Mouse (Mus musculus) mammary gland, adult 2 months (tissue): ENCODE data around the gene Pip5k1c. TPM values are rescaled to one million over a fixed set of nuclear protein-coding genes. Genes with fewer than 3 reads are reported as not detected.

Source experiments
- polyA plus RNA-seq: library from polyadenylated mRNA; depleted of rRNA; stranded (reverse); fragments of >200 nt; gene quantifications from 2 replicates; pipeline ENCODE4 v1.2.3, GENCODE M21; 2012; ENCODE audit warnings: low replicate concordance; rRNA removed

The Pip5k1c gene
- 84.9 and 118 TPM in 2 replicates for polyA plus RNA-seq

GRCm38 (mm10) chr10:81292554-81293333 lies at the start of gene Pip5k1c:
TSS of gene Pip5k1c (plus strand) at chr10:81292963.

DNA sequence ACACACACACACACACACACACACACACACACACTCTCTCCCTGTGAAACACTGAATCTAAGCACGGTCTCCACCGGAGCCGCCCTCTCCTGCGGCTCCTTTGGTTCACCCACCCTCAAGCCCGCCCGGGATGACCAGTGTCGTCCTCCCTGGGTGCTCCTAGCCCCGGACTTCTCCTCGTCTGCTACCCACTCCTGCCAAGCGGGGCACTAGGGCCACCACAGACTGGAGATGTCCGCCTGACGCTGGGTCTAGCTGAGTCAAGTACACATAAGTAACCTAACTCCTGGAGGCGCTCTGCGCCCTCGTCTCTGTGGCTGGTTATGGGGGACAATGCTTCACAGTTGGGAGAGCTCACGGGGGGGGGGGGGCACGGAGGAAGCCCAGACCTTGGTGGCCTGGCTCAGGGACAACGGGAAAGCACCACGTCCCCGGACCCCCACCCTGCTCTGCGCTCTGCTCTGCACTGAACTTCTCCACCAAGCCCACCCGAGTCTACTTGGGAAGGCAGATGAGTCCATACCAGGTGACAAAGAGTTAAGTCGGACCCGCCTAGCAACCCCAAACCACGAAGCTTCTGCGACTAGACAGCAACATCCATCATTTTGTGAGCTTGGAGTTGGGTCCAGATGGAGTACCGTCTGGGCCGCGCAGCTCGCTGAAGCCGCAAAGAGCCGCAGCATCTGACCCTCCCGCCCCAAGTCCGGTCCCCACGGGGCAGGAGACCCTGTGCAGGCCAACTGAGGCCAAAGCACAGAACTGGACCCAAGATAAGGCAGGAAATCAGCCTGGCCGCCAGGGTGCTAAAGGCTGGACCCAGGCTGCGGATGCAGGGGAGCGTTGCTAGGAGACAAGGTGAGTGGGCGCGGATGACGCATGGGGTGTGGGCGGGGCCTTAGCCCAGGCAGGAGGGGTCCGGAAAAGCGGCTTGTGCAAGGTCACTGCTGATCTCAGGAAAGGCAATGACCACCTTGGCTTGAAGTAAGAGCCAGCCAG lies 40.0 kb upstream of the Pip5k1c start, which contains the start of gene Matk:
Gene Matk, plus strand, starts transcription at position 512 of the 996 bp plus-strand sequence.

GRCm38 (mm10) chr10:81266211-81267105 lies 26.3 kb upstream of the Pip5k1c start, which contains the start of the genes Mrpl54 and Apba3:
TSS of gene Mrpl54 (minus strand) at chr10:81266934.
TSS of gene Apba3 (plus strand) at chr10:81266960.

DNA sequence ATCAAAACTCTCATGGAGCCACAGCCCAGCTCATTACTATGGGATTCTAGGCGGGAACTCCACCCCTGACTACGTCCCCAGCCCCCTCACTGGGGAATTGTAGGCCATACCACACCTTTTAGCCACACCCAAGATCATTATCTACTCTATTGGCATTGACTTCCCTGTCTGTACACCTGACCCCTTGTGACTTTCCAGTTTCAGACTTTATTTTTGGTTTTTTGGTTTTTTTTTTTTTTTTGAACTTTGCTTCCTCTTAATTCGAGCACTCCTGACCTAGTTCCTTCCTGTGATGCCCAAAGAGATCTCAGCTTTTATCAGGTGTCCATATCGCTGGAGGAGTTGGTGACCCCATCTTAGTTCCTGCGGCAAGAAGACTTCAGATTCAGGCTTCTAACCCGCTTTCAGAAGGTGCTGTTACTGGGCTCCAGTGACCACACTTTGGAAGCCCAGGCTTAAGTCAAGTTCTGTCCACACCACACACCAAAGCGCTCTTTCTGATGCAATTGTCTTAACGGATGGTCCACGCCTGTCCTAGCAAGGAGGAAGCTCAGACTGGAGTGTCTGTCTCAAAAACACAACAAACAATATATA lies 1.2 kb upstream of the Pip5k1c start, which contains the start of gene Tjp3:
Gene Tjp3, minus strand, starts transcription at position 71 of the 594 bp plus-strand sequence.

DNA sequence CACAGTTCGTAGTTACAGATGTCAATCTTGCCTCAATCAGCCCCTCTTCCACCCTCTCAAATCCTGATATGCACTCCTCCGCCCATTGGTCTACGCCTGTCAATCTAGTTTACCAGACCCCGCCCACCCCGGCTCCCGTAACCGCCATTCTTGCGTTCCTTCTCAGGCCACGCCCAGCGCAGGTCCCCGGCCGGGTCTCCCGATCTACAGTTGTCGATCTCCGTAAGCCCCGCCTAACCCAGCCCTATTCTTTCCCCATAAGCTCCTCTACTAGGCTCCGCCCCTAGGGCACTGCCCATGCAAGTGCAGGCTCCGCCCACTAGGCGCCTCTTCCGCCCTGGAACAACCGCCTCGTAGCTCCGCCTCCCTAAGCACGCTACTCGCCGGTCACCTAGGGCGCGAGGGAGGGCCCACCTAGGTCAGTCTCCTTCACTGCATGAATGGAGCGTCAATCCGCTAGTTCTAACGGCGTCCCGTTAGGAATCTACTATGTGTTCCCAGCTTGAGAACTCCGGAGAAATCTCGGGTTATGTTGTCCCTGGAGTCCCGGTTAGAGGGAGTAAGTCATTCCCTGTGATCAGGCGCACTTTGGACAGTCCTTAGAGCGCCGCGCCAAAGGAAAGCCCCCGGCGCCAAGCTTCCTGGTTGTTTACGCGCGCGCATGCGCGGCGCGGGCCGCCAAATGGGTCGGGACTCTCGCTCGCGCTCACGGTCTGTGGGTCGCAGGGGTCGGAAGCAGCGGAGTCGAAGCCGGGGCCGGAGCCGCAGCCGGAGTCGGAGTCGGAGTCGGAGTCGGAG lies 28.0 kb downstream of the Pip5k1c start, which contains the start of gene Cactin:
Gene Cactin, plus strand, starts transcription at position 554 of the 798 bp plus-strand sequence.

GRCm38 (mm10) chr10:81328386-81328785 lies 35.6 kb downstream of the Pip5k1c start, which contains the start of gene Tbxa2r:
TSS of gene Tbxa2r (plus strand) at chr10:81328731.

GRCm38 (mm10) chr10:81342686-81343505 lies 50.1 kb downstream of the Pip5k1c start, which contains the start of gene Gipc3:
TSS of gene Gipc3 (minus strand) at chr10:81343266.

GRCm38 (mm10) chr10:81350351-81351063 lies 57.7 kb downstream of the Pip5k1c start, which contains the start of gene Hmg20b:
TSS of gene Hmg20b (minus strand) at chr10:81350480.

GRCm38 (mm10) chr10:81356991-81357844 lies 64.5 kb downstream of the Pip5k1c start, which contains the start of gene Mfsd12:
TSS of gene Mfsd12 (plus strand) at chr10:81357491.

DNA sequence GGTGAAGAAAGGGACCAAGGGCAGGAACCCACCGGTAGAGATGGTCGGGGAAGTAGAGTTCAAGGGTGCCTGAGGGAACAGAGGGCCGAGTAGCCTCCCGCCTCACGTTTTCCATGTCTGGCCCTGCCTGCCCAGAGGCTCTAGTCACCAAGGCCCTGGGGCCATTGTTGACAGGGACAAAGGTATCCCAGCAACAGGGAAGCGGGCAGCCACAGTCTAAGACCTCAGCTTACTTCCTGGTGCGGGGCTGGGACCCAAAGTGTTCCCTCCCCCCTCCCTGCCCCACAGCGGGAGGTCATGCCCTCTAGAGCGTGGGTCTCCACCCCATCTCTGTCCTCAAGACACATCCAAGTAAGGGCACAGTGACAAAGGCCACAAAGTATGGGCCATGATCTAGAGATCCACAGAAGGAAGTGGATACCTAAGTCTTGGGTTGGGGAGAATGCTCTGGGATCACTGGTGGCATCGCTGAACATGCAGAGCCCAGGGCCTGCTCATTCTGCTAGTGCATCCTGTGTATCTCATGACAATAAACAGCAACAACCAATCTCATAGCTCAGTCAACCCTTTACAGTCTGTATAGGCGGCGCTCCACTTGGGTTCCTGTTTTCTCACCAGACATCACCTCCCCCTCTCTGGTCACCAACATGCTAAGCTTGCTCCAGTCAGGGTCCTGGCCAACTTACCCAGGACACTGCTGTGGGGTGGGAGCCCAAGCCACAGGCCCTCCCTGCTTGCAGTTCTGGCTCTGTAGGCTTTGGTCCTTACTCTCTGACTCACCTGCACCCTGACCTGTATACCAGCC lies 73.1 kb downstream of the Pip5k1c start, which contains the start of gene 4930404N11Rik:
Gene 4930404N11Rik, minus strand, starts transcription at position 145 of the 805 bp plus-strand sequence.

Other genes with a start within 250 kb of the Pip5k1c start
- gene Sgta, start 232.8 kb upstream of the Pip5k1c start, polyA plus RNA-seq, result 313 and 371 TPM in 2 replicates
- 30.9 and 38.7 TPM in 2 replicates for gene Thop1, start 222.9 kb upstream of the Pip5k1c start, polyA plus RNA-seq
- 2.5 TPM in 2 replicates for gene Creb3l3, start 194.1 kb upstream of the Pip5k1c start, polyA plus RNA-seq
- gene Map2k2, start 187.0 kb upstream of the Pip5k1c start, polyA plus RNA-seq, result 152 and 291 TPM in 2 replicates
- gene Zbtb7a, start 157.7 kb upstream of the Pip5k1c start, polyA plus RNA-seq, result 45.5 and 121 TPM in 2 replicates
- 36.6 and 47.6 TPM in 2 replicates for gene Pias4, start 125.0 kb upstream of the Pip5k1c start, polyA plus RNA-seq
- gene Eef2, start 116.3 kb upstream of the Pip5k1c start, polyA plus RNA-seq, result 1,357 and 1,920 TPM in 2 replicates
- 41.3 and 86.2 TPM in 2 replicates for gene Dapk3, start 110.0 kb upstream of the Pip5k1c start, polyA plus RNA-seq
- gene 4930442H23Rik, start 109.1 kb upstream of the Pip5k1c start, polyA plus RNA-seq, result not detected in 2 replicates
- 3.4 TPM in 1 of 2 replicates, not detected in the other for gene Nmrk2, start 90.9 kb upstream of the Pip5k1c start, polyA plus RNA-seq
- gene Atcay, start 62.1 kb upstream of the Pip5k1c start, polyA plus RNA-seq, result 0.98 and 1.3 TPM in 2 replicates
- gene Zfr2, start 59.8 kb upstream of the Pip5k1c start, polyA plus RNA-seq, result 12.8 and 21.1 TPM in 2 replicates
- gene Matk, start 40.0 kb upstream of the Pip5k1c start, polyA plus RNA-seq, result 6.9 and 12.2 TPM in 2 replicates
- 46.1 and 120 TPM in 2 replicates for gene Mrpl54, start 26.0 kb upstream of the Pip5k1c start, polyA plus RNA-seq
- 145 and 166 TPM in 2 replicates for gene Apba3, start 26.0 kb upstream of the Pip5k1c start, polyA plus RNA-seq
- gene Tjp3, start 1.4 kb upstream of the Pip5k1c start, polyA plus RNA-seq, result 12.5 and 27.1 TPM in 2 replicates
- 19.2 and 33.9 TPM in 2 replicates for gene Cactin, start 28.1 kb downstream of the Pip5k1c start, polyA plus RNA-seq
- gene Tbxa2r, start 35.8 kb downstream of the Pip5k1c start, polyA plus RNA-seq, result 14.6 and 42.3 TPM in 2 replicates
- 1.7 and 2.7 TPM in 2 replicates for gene Gipc3, start 50.3 kb downstream of the Pip5k1c start, polyA plus RNA-seq
- 70.7 and 162 TPM in 2 replicates for gene Hmg20b, start 57.5 kb downstream of the Pip5k1c start, polyA plus RNA-seq
- 37.3 and 90.2 TPM in 2 replicates for gene Mfsd12, start 64.5 kb downstream of the Pip5k1c start, polyA plus RNA-seq
- 2.6 and 5.7 TPM in 2 replicates for gene 4930404N11Rik, start 72.9 kb downstream of the Pip5k1c start, polyA plus RNA-seq
- gene Fzr1, start 85.6 kb downstream of the Pip5k1c start, polyA plus RNA-seq, result 84.0 and 94.3 TPM in 2 replicates
- gene Dohh, start 91.5 kb downstream of the Pip5k1c start, polyA plus RNA-seq, result 66.9 and 127 TPM in 2 replicates
- gene Gm48551, start 91.5 kb downstream of the Pip5k1c start, polyA plus RNA-seq, result 3.2 and 4.8 TPM in 2 replicates
- 2.1 and 6.3 TPM in 2 replicates for gene Gm48552, start 96.0 kb downstream of the Pip5k1c start, polyA plus RNA-seq
- 10.4 and 14.3 TPM in 2 replicates for gene Smim24, start 100.1 kb downstream of the Pip5k1c start, polyA plus RNA-seq
- gene Nfic, start 162.7 kb downstream of the Pip5k1c start, polyA plus RNA-seq, result 88.5 and 97.0 TPM in 2 replicates
- 1.4 and 1.9 TPM in 2 replicates for gene Celf5, start 189.7 kb downstream of the Pip5k1c start, polyA plus RNA-seq
- 236 and 320 TPM in 2 replicates for gene Ncln, start 203.4 kb downstream of the Pip5k1c start, polyA plus RNA-seq
- 35.7 and 113 TPM in 2 replicates for gene S1pr4, start 207.2 kb downstream of the Pip5k1c start, polyA plus RNA-seq
- gene Gna15, start 231.3 kb downstream of the Pip5k1c start, polyA plus RNA-seq, result 9.0 and 15.1 TPM in 2 replicates